Mouse (Mus musculus): ENCODE measurements at regions not wholly inside any gene's neighbourhood (a gene's known extent, or its start where the extent isn't known, plus 50 kb on each side); places are given as distances from the start of the nearest gene placed in this dataset.

GRCm38 (mm10) chr6:100517662-100518061 lies 153.3 kb downstream of the Shq1 start:
- no peak for ATAC-seq (ENCODE audit: extremely low read depth, insufficient number of reproducible peaks, low FRiP score, poor library complexity, severe bottlenecking)
- Histone ChIP-seq H3K36me3 (replicated peaks) (no peaks in the 10 kb centered on the region), H3K4me3 (ENCODE audit: low read depth, low read length) (no peak overlapping the region), H3K27me3 (ENCODE audit: insufficient read depth, low read length) (no peaks in the 10 kb centered on the region), H3K9me3 (replicated peaks) (peaks cover 65% of the 10 kb centered on the region), H3K4me1 (ENCODE audit: insufficient read depth, low read depth, low read length) (no peaks in the 10 kb centered on the region)
- no peak for TF ChIP-seq POLR2AphosphoS5 (IDR thresholded peaks at IDR 0.05; ENCODE audit: insufficient replicate concordance, low read depth, low read length)
- TF ChIP-seq CTCF (IDR thresholded peaks at IDR 0.05; ENCODE audit: low read depth, low read length), result no peak
- DNase-seq (ENCODE audit: low spot score), result no peak

DNA sequence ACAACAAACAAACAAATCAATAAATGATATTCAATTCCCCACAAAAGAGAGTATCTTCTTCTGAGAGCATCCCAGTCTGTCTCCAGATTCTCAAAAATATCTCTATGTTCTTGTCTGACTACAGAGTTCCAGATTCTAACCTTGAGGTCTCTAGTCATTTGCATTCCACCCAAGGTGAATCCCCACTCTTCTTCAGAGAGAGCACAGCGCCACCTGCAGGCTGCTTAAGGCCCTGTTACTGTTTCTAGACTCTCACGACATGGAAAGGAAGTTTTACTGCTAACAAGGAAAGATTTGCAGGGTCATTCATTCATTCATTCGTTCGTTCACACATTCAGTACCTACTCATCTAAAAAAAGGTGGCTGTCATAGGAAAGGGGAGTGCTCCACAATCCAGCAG lies 158.3 kb downstream of the Shq1 start:
- no peak overlapping the region for H3K4me3 ChIP-seq (ENCODE audit: low read depth, low read length)
- no peaks in the 10 kb centered on the region for H3K36me3 ChIP-seq (replicated peaks)
- H3K9me3 ChIP-seq (replicated peaks), result peaks cover 44% of the 10 kb centered on the region
- no peaks in the 10 kb centered on the region for H3K4me1 ChIP-seq (ENCODE audit: insufficient read depth, low read depth, low read length)
- DNase-seq (ENCODE audit: low spot score) (no peak), ATAC-seq (ENCODE audit: extremely low read depth, insufficient number of reproducible peaks, low FRiP score, poor library complexity, severe bottlenecking) (no peak)
- TF ChIP-seq GATA1 (IDR thresholded peaks at IDR 0.05; ENCODE audit: borderline replicate concordance, low read length) (no peak), POLR2AphosphoS5 (IDR thresholded peaks at IDR 0.05; ENCODE audit: insufficient replicate concordance, low read depth, low read length) (no peak), GATA2 (IDR thresholded peaks at IDR 0.05; ENCODE audit: borderline replicate concordance, low read depth, low read length) (no peak), CTCF (IDR thresholded peaks at IDR 0.05; ENCODE audit: low read depth, low read length) (no peak), TAL1 (conservative IDR thresholded peaks at IDR 0.05; ENCODE audit: low read depth, low read length) (no peak)
- H3K27me3 ChIP-seq (ENCODE audit: insufficient read depth, low read length), result no peaks in the 10 kb centered on the region

DNA sequence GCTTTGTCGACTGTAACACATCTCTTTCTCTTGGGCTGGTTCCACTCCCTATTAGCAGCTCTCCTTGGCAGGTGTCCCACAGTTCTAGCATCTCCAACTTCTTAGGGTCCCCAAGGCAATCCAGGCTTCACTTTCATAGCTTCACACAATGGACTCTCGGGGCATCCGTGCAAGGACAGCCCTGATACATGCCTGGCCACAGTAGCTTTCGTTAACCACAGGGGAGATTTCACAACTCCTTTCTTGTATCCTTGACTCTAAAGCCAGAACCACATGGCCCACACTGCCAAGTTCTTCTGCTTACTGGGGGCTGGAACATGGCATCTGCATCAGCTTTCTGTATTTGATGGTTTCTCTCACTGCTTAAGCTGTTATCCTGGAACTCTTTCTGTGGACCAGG lies 160.3 kb downstream of the Shq1 start:
- no peaks in the 10 kb centered on the region for H3K36me3 ChIP-seq (replicated peaks)
- no peak for ATAC-seq (ENCODE audit: extremely low read depth, insufficient number of reproducible peaks, low FRiP score, poor library complexity, severe bottlenecking)
- no peak for DNase-seq (ENCODE audit: low spot score)
- no peaks in the 10 kb centered on the region for H3K4me1 ChIP-seq (ENCODE audit: insufficient read depth, low read depth, low read length)
- H3K9me3 ChIP-seq (replicated peaks), result peaks cover 43% of the 10 kb centered on the region
- H3K4me3 ChIP-seq (ENCODE audit: low read depth, low read length), result no peak overlapping the region
- TF ChIP-seq GATA2 (IDR thresholded peaks at IDR 0.05; ENCODE audit: borderline replicate concordance, low read depth, low read length) (no peak), GATA1 (IDR thresholded peaks at IDR 0.05; ENCODE audit: borderline replicate concordance, low read length) (no peak), TAL1 (conservative IDR thresholded peaks at IDR 0.05; ENCODE audit: low read depth, low read length) (no peak), POLR2AphosphoS5 (IDR thresholded peaks at IDR 0.05; ENCODE audit: insufficient replicate concordance, low read depth, low read length) (no peak), CTCF (IDR thresholded peaks at IDR 0.05; ENCODE audit: low read depth, low read length) (no peak)
- H3K27me3 ChIP-seq (ENCODE audit: insufficient read depth, low read length), result no peaks in the 10 kb centered on the region

DNA sequence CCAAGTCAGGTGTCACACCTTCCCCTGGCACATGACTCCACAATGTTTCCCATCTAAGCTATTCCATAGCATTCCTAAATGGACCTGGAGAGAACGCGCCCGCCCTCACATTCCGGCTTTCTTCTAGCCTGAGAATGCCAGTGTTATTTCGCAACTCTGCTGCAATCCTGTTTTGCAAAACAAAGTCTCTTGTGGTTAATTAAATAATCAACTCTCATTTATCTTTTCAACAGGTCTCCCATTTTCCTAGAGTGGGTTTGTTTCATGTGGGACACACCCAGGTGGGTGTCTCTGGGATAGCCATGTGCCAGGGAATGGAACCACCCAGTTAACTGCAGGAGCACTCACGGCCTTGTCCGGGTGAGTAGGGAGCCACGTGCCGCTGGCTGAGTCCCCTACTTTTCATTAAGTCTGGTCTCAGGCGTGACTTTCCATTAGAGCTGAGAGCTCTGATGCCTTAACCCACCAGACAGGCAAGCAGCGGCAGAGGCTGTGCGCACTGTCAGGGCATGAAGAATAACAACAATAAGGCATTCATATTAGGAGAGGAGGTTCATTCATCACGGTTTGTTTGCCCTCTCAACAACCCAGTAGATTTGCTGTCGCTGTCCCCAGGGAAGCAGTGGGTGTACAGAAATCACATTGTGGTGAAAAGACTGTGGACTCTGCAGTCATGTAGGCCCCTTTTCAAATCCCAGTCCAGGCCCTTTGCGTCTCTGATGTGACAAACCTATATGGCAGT lies 165.3 kb downstream of the Shq1 start:
- TF ChIP-seq GATA1 (IDR thresholded peaks at IDR 0.05; ENCODE audit: borderline replicate concordance, low read length) (no peak), POLR2AphosphoS5 (IDR thresholded peaks at IDR 0.05; ENCODE audit: insufficient replicate concordance, low read depth, low read length) (no peak), GATA2 (IDR thresholded peaks at IDR 0.05; ENCODE audit: borderline replicate concordance, low read depth, low read length) (no peak), TAL1 (conservative IDR thresholded peaks at IDR 0.05; ENCODE audit: low read depth, low read length) (no peak), CTCF (IDR thresholded peaks at IDR 0.05; ENCODE audit: low read depth, low read length) (no peak)
- ATAC-seq (ENCODE audit: extremely low read depth, insufficient number of reproducible peaks, low FRiP score, poor library complexity, severe bottlenecking) (no peak), DNase-seq (ENCODE audit: low spot score) (no peak)
- Histone ChIP-seq H3K4me3 (ENCODE audit: low read depth, low read length) (no peak overlapping the region), H3K27me3 (ENCODE audit: insufficient read depth, low read length) (no peaks in the 10 kb centered on the region), H3K36me3 (replicated peaks) (no peaks in the 10 kb centered on the region), H3K9me3 (replicated peaks) (peaks cover 70% of the 10 kb centered on the region), H3K4me1 (ENCODE audit: insufficient read depth, low read depth, low read length) (no peaks in the 10 kb centered on the region)

GRCm38 (mm10) chr6:100502961-100503782 lies 167.8 kb downstream of the Shq1 start:
- peaks cover 81% of the 10 kb centered on the region for H3K9me3 ChIP-seq (replicated peaks)
- TF ChIP-seq GATA1 (IDR thresholded peaks at IDR 0.05; ENCODE audit: borderline replicate concordance, low read length) (no peak), CTCF (IDR thresholded peaks at IDR 0.05; ENCODE audit: low read depth, low read length) (no peak), GATA2 (IDR thresholded peaks at IDR 0.05; ENCODE audit: borderline replicate concordance, low read depth, low read length) (no peak), POLR2AphosphoS5 (IDR thresholded peaks at IDR 0.05; ENCODE audit: insufficient replicate concordance, low read depth, low read length) (no peak), TAL1 (conservative IDR thresholded peaks at IDR 0.05; ENCODE audit: low read depth, low read length) (no peak)
- ATAC-seq (ENCODE audit: extremely low read depth, insufficient number of reproducible peaks, low FRiP score, poor library complexity, severe bottlenecking) (no peak), DNase-seq (ENCODE audit: low spot score) (no peak)
- no peak overlapping the region for H3K4me3 ChIP-seq (ENCODE audit: low read depth, low read length)
- H3K27me3 ChIP-seq (ENCODE audit: insufficient read depth, low read length), result no peaks in the 10 kb centered on the region
- no peaks in the 10 kb centered on the region for H3K36me3 ChIP-seq (replicated peaks)
- no peaks in the 10 kb centered on the region for H3K4me1 ChIP-seq (ENCODE audit: insufficient read depth, low read depth, low read length)

GRCm38 (mm10) chr6:100502139-100502538 lies 168.8 kb downstream of the Shq1 start:
- Histone ChIP-seq H3K4me3 (ENCODE audit: low read depth, low read length) (no peak overlapping the region), H3K36me3 (replicated peaks) (no peaks in the 10 kb centered on the region), H3K9me3 (replicated peaks) (peaks cover 84% of the 10 kb centered on the region), H3K27me3 (ENCODE audit: insufficient read depth, low read length) (no peaks in the 10 kb centered on the region), H3K4me1 (ENCODE audit: insufficient read depth, low read depth, low read length) (no peaks in the 10 kb centered on the region)
- DNase-seq (ENCODE audit: low spot score) (no peak), ATAC-seq (ENCODE audit: extremely low read depth, insufficient number of reproducible peaks, low FRiP score, poor library complexity, severe bottlenecking) (no peak)
- no peak for TF ChIP-seq CTCF (IDR thresholded peaks at IDR 0.05; ENCODE audit: low read depth, low read length)
- no peak for TF ChIP-seq TAL1 (conservative IDR thresholded peaks at IDR 0.05; ENCODE audit: low read depth, low read length)
- no peak for TF ChIP-seq POLR2AphosphoS5 (IDR thresholded peaks at IDR 0.05; ENCODE audit: insufficient replicate concordance, low read depth, low read length)
- no peak for TF ChIP-seq GATA2 (IDR thresholded peaks at IDR 0.05; ENCODE audit: borderline replicate concordance, low read depth, low read length)
- TF ChIP-seq GATA1 (IDR thresholded peaks at IDR 0.05; ENCODE audit: borderline replicate concordance, low read length), result no peak
